Mouse (Mus musculus) testis, adult 2 months (tissue): ENCODE measurements around the gene Ccna1.

Experiments
- CTCF ChIP-seq: fragments of 200-500 bp; IDR thresholded peaks from 2 replicates; pipeline ENCODE4 v1.5.1; 2012; ENCODE audit warnings: low read depth, mild to moderate bottlenecking, inconsistent platforms, low read length, moderate library complexity; ENCODE audit not compliant: control insufficient read depth, insufficient read depth, insufficient replicate concordance
- POLR2A ChIP-seq: fragments of 200-500 bp; IDR thresholded peaks from 2 replicates; pipeline ENCODE4 v1.6.1; 2012; ENCODE audit warnings: low read depth, mild to moderate bottlenecking, inconsistent platforms, low read length, moderate library complexity; ENCODE audit not compliant: control insufficient read depth

DNA sequence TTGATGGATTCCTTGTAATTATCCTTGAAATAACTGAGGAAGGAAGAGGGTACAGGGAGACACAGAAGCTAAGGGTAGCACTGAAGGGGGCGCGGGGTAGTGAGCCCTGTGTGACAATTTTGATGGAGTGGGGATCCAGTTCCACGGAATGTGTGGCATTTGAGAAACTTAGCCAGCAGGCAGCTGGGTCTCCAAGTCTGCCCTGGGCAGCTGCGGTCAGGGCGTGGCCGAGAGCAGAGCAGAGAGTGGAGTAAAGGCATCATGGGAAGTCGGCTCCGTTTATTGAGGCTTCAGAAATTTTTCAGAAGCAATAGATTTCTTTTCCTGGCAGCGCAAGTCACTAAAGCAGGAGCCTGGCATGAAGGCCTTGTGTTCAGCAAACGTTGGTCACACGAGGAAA is 43.7 kb upstream of the Ccna1 start:
- TF ChIP-seq CTCF = no peak
- TF ChIP-seq POLR2A = no peak
